Mouse (Mus musculus) T-cell, adult 2 months (primary cell): ENCODE measurements at regions not wholly inside any gene's neighbourhood (a gene's known extent, or its start where the extent isn't known, plus 50 kb on each side); places are given as distances from the start of the nearest gene placed in this dataset.
A peak's percentile ranks its signal among the peaks of the same experiment; 100 is the strongest.

ENCODE experiments used
- DNase-seq: peaks from one replicate; pipeline ENCODE4 v3.0.0; 2022; ENCODE audit warnings: low spot score

- DNase-seq = no peak
Observed at GRCm38 (mm10) chr9:51379589-51379988, 50.9 kb upstream of the 1810046K07Rik start.

- DNase-seq = no peak
Observed at GRCm38 (mm10) chr9:51393921-51394320, 65.2 kb upstream of the 1810046K07Rik start.

GRCm38 (mm10) chr9:51394372-51394771 is 65.7 kb upstream of the 1810046K07Rik start:
- DNase-seq = no peak

GRCm38 (mm10) chr9:51396801-51397200 is 68.1 kb upstream of the 1810046K07Rik start:
- DNase-seq = no peak

GRCm38 (mm10) chr9:51397589-51398220 is 69.0 kb upstream of the 1810046K07Rik start:
- no peak for DNase-seq

- no peak for DNase-seq
Observed at GRCm38 (mm10) chr9:51398886-51399285, 70.2 kb upstream of the 1810046K07Rik start.

GRCm38 (mm10) chr9:51399356-51399755 is 70.6 kb upstream of the 1810046K07Rik start:
- no peak for DNase-seq

GRCm38 (mm10) chr9:51401779-51402178 is 73.1 kb upstream of the 1810046K07Rik start:
- DNase-seq = peak; percentile 50

GRCm38 (mm10) chr9:51407978-51408377 is 79.3 kb upstream of the 1810046K07Rik start:
- no peak for DNase-seq

- DNase-seq = no peak
Observed at GRCm38 (mm10) chr9:51418923-51419482, 90.3 kb upstream of the 1810046K07Rik start.

- no peak for DNase-seq
Observed at GRCm38 (mm10) chr9:51422553-51422952, 93.8 kb upstream of the 1810046K07Rik start.

GRCm38 (mm10) chr9:51423341-51423740 is 94.6 kb upstream of the 1810046K07Rik start:
- DNase-seq = no peak

- DNase-seq = no peak
Observed at GRCm38 (mm10) chr9:51430426-51430825, 101.7 kb upstream of the 1810046K07Rik start.

GRCm38 (mm10) chr9:51437130-51437529 is 108.4 kb upstream of the 1810046K07Rik start:
- no peak for DNase-seq

- no peak for DNase-seq
Observed at GRCm38 (mm10) chr9:51441773-51442381, 113.2 kb upstream of the 1810046K07Rik start.

- DNase-seq = no peak
Observed at GRCm38 (mm10) chr9:51455690-51456089, 127.0 kb upstream of the 1810046K07Rik start.

- DNase-seq = no peak
Observed at GRCm38 (mm10) chr9:51462463-51463024, 133.8 kb upstream of the 1810046K07Rik start.

- no peak for DNase-seq
Observed at GRCm38 (mm10) chr9:51470031-51470430, 141.3 kb upstream of the 1810046K07Rik start.

GRCm38 (mm10) chr9:51476511-51477056 is 147.9 kb upstream of the 1810046K07Rik start:
- DNase-seq = no peak

GRCm38 (mm10) chr9:51487840-51488239 is 159.1 kb upstream of the 1810046K07Rik start:
- DNase-seq = no peak

- no peak for DNase-seq
Observed at GRCm38 (mm10) chr9:51507265-51507913, 178.7 kb upstream of the 1810046K07Rik start.

GRCm38 (mm10) chr9:51517643-51518042 is 188.9 kb upstream of the 1810046K07Rik start:
- no peak for DNase-seq
